Mouse (Mus musculus) midbrain, embryonic 12.5 days (tissue): ENCODE results near the gene Gm4788. TPM values are rescaled to one million over a fixed set of nuclear protein-coding genes. Genes with fewer than 3 reads are reported as not detected.
"Not testable (repeated sequence)": the region's sequence is repeated elsewhere in the genome, so short reads cannot be mapped to it uniquely, and the experiment has no call there.

ENCODE experiments used
- ATAC-seq: fragments of 200-750 bp; cut with Nextera tagmentation; 2 replicates; pipeline ENCODE4 v1.8.0; 2017; ENCODE audit warnings: low read depth, moderate TSS enrichment, moderate library complexity; ENCODE audit not compliant: low FRiP score
- H3K27ac ChIP-seq: fragments of 300-500 bp; sonication (generic); replicated peaks from 2 replicates; pipeline ENCODE4 v1.5.1; 2016; ENCODE audit warnings: mild to moderate bottlenecking
- H3K27me3 ChIP-seq: fragments of 300-500 bp; sonication (generic); 2 replicates; pipeline ENCODE4 v1.6.1; 2016; ENCODE audit warnings: mild to moderate bottlenecking
- H3K36me3 ChIP-seq: fragments of 300-500 bp; sonication (generic); 2 replicates; pipeline ENCODE4 v1.6.1; 2016
- H3K4me1 ChIP-seq: fragments of 300-500 bp; sonication (generic); 2 replicates; pipeline ENCODE4 v1.6.1; 2016
- H3K4me2 ChIP-seq: fragments of 300-500 bp; sonication (generic); replicated peaks from 2 replicates; pipeline ENCODE4 v1.6.1; 2016; ENCODE audit warnings: mild to moderate bottlenecking, moderate library complexity
- H3K4me3 ChIP-seq: fragments of 300-500 bp; sonication (generic); 2 replicates; pipeline ENCODE4 v1.5.1; 2016; ENCODE audit warnings: mild to moderate bottlenecking
- H3K9ac ChIP-seq: fragments of 300-500 bp; sonication (generic); replicated peaks from 2 replicates; pipeline ENCODE4 v1.6.1; 2016; ENCODE audit warnings: mild to moderate bottlenecking, moderate library complexity
- H3K9me3 ChIP-seq: fragments of 300-500 bp; sonication (generic); 2 replicates; pipeline ENCODE4 v1.6.1; 2016; ENCODE audit warnings: mild to moderate bottlenecking
- WGBS: fragments of 180-500 bp; shearing (Covaris S2); methylation state at CpG from one replicate; pipeline ENCODE4 v1.1.7; 2016; 5-methylcytosine and 5-hydroxymethylcytosine counted together
- polyA plus RNA-seq: library from polyadenylated mRNA; unstranded; fragments of >200 nt; fragmentation: Nextera tagmentation; extraction: Ambion mirVana; gene quantifications from 2 replicates; pipeline ENCODE4 v1.2.1, GENCODE M21; 2016

Gene Gm4788
- polyA plus RNA-seq, result not detected in 2 replicates

DNA sequence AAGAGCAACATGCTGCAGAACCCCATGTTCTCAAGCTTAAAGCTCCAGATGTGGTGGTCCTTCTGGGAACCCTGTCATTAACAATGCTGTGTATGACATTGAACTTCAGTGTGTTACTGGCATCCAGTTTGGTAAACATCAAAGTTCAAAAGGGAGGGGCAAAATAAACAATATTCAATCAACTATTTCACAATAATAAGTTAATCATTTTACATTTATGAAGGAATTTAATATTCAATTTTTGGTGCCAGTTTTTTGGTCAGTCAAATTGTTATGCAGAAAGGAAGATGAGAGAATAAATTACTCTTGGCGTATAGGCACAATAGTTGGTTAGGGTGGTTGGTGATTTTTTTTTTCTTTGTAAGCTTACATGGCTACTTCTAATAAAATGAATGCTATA is at the start of gene Gm4788:
Gene Gm4788, minus strand, starts transcription at position 101 of the 400 bp plus-strand sequence.
- no peak for ATAC-seq
- no peak within 1 kb of the TSS for H3K4me2 ChIP-seq
- H3K4me1 ChIP-seq, result no peaks in the 10 kb centered on the region
- no peaks in the 10 kb centered on the region for H3K36me3 ChIP-seq
- no peak within 1 kb of the TSS for H3K27ac ChIP-seq
- H3K4me3 ChIP-seq, result no peak within 1 kb of the TSS
- H3K9ac ChIP-seq, result no peak within 1 kb of the TSS
- WGBS, result 94% methylated on average over 1 of the region's 1 CpGs
- H3K9me3 ChIP-seq, result no peaks in the 10 kb centered on the region
- H3K27me3 ChIP-seq, result no peaks in the 10 kb centered on the region

DNA sequence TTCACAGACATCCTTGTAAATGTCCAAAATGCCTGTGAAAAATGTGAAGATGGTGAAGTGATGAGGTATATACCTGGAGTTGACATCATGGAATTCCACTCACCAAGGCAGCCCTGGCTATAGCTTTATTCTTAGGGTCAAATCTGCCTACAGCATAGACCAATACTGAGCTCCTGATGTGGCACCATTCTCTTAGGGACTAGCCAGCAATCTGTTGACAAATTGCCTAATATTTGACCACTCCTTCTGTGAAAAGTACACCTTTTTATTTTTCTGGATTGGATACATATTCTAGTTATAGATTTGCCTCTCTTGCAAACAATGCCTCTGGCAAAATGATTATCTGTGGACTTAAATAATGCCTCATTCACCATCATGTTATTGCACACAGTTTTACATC is 27.6 kb upstream of the Gm4788 start:
- Histone ChIP-seq H3K27me3 (no peaks in the 10 kb centered on the region), H3K9ac (no peak overlapping the region), H3K4me2 (no peak overlapping the region), H3K36me3 (no peaks in the 10 kb centered on the region), H3K27ac (no peak overlapping the region), H3K4me1 (no peaks in the 10 kb centered on the region), H3K4me3 (no peak overlapping the region), H3K9me3 (no peaks in the 10 kb centered on the region)
- no peak for ATAC-seq

- not testable (repeated sequence) for H3K27me3 ChIP-seq, ATAC-seq, H3K4me1 ChIP-seq, H3K9ac ChIP-seq, H3K4me2 ChIP-seq, H3K36me3 ChIP-seq, H3K27ac ChIP-seq, H3K9me3 ChIP-seq, H3K4me3 ChIP-seq
- WGBS, result 96% methylated on average over 3 of the region's 3 CpGs
Measured at GRCm38 (mm10) chr1:139769913-139770312, 11.1 kb downstream of the Gm4788 start.

DNA sequence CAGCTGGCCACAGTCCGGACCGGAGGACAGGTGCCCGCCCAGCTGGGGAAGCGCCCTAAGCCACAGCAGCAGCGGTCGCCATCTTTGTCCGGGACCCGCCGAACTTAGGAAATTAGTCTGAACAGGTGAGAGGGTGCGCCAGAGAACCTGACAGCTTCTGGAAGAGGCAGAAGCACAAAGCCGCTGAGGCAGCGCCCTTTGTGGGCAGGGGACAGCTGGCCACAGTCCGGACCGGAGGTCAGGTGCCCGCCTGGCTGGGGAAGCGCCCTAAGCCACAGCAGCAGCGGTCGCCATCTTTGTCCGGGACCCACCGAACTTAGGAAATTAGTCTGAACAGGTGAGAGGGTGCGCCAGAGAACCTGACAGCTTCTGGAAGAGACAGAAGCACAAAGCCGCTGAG is 64.4 kb downstream of the Gm4788 start:
- not testable (repeated sequence) for H3K9me3 ChIP-seq, H3K27ac ChIP-seq, H3K9ac ChIP-seq, H3K36me3 ChIP-seq, H3K4me1 ChIP-seq, H3K4me2 ChIP-seq, ATAC-seq, H3K4me3 ChIP-seq, H3K27me3 ChIP-seq
- WGBS, result 89% methylated on average over 9 of the region's 22 CpGs

DNA sequence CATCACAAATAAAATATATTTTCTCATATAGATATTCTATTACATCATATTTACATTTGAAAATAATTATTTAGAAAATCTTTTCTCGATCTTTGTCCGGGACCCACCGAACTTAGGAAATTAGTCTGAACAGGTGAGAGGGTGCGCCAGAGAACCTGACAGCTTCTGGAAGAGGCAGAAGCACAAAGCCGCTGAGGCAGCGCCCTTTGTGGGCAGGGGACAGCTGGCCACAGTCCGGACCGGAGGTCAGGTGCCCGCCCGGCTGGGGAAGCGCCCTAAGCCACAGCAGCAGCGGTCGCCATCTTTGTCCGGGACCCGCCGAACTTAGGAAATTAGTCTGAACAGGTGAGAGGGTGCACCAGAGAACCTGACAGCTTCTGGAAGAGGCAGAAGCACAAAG is 64.8 kb downstream of the Gm4788 start:
- not testable (repeated sequence) for H3K4me3 ChIP-seq, ATAC-seq, H3K36me3 ChIP-seq, H3K4me2 ChIP-seq, H3K27me3 ChIP-seq, H3K9me3 ChIP-seq, H3K27ac ChIP-seq, H3K9ac ChIP-seq, H3K4me1 ChIP-seq
- WGBS, result 92% methylated on average over 9 of the region's 16 CpGs

GRCm38 (mm10) chr1:139649921-139650320 is 131.1 kb downstream of the Gm4788 start:
- not testable (repeated sequence) for H3K4me1 ChIP-seq, H3K36me3 ChIP-seq, ATAC-seq, H3K9me3 ChIP-seq, H3K27ac ChIP-seq, H3K4me2 ChIP-seq, H3K4me3 ChIP-seq, H3K9ac ChIP-seq, H3K27me3 ChIP-seq
- 89% methylated on average over 18 of the region's 18 CpGs for WGBS

Other genes with a start within 250 kb of the Gm4788 start
- gene Cfhr1, start 221.0 kb downstream of the Gm4788 start, polyA plus RNA-seq, result not detected in 2 replicates
- gene Cfhr2, start 77.5 kb upstream of the Gm4788 start, polyA plus RNA-seq, result not detected in 2 replicates